Mouse (Mus musculus) heart, postnatal 0 days (tissue): ENCODE measurements around the gene Rcan1. TPM values are rescaled to one million over a fixed set of nuclear protein-coding genes. Genes with fewer than 3 reads are reported as not detected.
A peak's percentile ranks its signal among the peaks of the same experiment; 100 is the strongest.

ENCODE experiments used
- ATAC-seq: fragments of 200-750 bp; cut with Nextera tagmentation; 2 replicates; pipeline ENCODE4 v1.8.0; 2017; ENCODE audit warnings: low read depth, moderate number of reproducible peaks, moderate library complexity; ENCODE audit not compliant: insufficient read depth
- DNase-seq: peaks from one replicate; pipeline ENCODE4 v3.0.0-alpha.2; 2016; ENCODE audit warnings: low spot score
- H3K27ac ChIP-seq: fragments of 300-500 bp; sonication (generic); 2 replicates; pipeline ENCODE4 v1.5.1; 2014; ENCODE audit warnings: low read depth, mild to moderate bottlenecking
- H3K27me3 ChIP-seq: fragments of 300-500 bp; sonication (generic); 2 replicates; pipeline ENCODE4 v1.6.1; 2014; ENCODE audit warnings: low read length, mixed read lengths; ENCODE audit not compliant: control insufficient read depth, insufficient read depth
- H3K36me3 ChIP-seq: fragments of 300-500 bp; sonication (generic); replicated peaks from 2 replicates; pipeline ENCODE4 v1.6.1; 2014; ENCODE audit warnings: low read length, mixed read lengths; ENCODE audit not compliant: control insufficient read depth, insufficient read depth
- H3K4me1 ChIP-seq: fragments of 300-500 bp; sonication (generic); 2 replicates; pipeline ENCODE4 v1.6.1; 2014; ENCODE audit warnings: antibody characterized with exemption; ENCODE audit not compliant: control insufficient read depth, insufficient read depth
- H3K4me2 ChIP-seq: fragments of 300-500 bp; sonication (generic); 2 replicates; pipeline ENCODE4 v1.6.1; 2014; ENCODE audit warnings: low read depth, mild to moderate bottlenecking, low read length, moderate library complexity
- H3K4me3 ChIP-seq: fragments of 300-500 bp; sonication (generic); 2 replicates; pipeline ENCODE4 v1.5.1; 2014; ENCODE audit warnings: low read depth, low read length
- H3K9ac ChIP-seq: fragments of 300-500 bp; sonication (generic); replicated peaks from 2 replicates; pipeline ENCODE4 v1.6.1; 2014; ENCODE audit warnings: low read depth, low read length, mixed read lengths
- H3K9me3 ChIP-seq: fragments of 300-500 bp; sonication (generic); replicated peaks from 2 replicates; pipeline ENCODE4 v1.6.1; 2016; ENCODE audit warnings: low read length; ENCODE audit not compliant: control insufficient read depth
- CTCF ChIP-seq: IDR thresholded peaks from 2 replicates; pipeline ENCODE4 v1.5.1; 2016; ENCODE audit warnings: antibody characterized with exemption, control low read depth, low read depth
- EP300 ChIP-seq: IDR thresholded peaks from 2 replicates; pipeline ENCODE4 v1.6.1; 2016; ENCODE audit warnings: antibody characterized with exemption, low read depth
- WGBS: fragments of 180-500 bp; shearing (Covaris S2); extraction: QIAGEN DNeasy Blood & Tissue Kit; methylation state at CpG from one replicate; pipeline ENCODE4 v1.1.7; 2014; 5-methylcytosine and 5-hydroxymethylcytosine counted together
- polyA plus RNA-seq: library from polyadenylated mRNA; unstranded; fragments of >200 nt; fragmentation: Nextera tagmentation; extraction: Ambion mirVana; gene quantifications from 2 replicates; pipeline ENCODE4 v1.2.1, GENCODE M21; 2015
- total RNA-seq: library from RNA; depleted of rRNA; stranded (reverse); fragments of >200 nt; gene quantifications from 2 replicates; pipeline ENCODE4 v1.2.3, GENCODE M21; 2014; ENCODE audit warnings: low replicate concordance

Rcan1 gene
- total and polyA plus RNA-seq, 2 experiments from 2014 or later: 64.6 to 83.7 TPM

DNA sequence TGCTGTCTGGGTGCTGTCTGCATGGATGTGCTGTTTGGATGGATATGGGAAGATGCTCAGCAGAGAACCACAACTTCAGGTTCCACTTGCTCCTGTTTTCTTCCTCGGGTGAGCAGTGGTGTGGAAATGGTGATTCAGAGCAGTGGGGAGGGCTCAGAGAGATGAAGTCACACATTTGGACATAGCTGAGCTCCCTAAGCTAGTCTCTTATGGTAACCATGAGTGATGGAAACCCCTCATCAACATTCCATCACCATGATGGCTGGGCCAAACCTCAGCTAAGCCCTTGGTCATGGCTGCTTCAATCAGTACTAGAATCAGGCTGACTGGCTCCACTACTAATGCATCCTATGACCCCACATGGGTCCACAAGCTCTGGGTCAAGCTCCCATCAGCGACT is 30.9 kb downstream of the Rcan1 start:
- H3K27ac ChIP-seq: no peak overlapping the region
- no peaks in the 10 kb centered on the region for H3K27me3 ChIP-seq
- ATAC-seq (no peak), DNase-seq (no peak)
- H3K9me3 ChIP-seq: no peaks in the 10 kb centered on the region
- TF ChIP-seq EP300 (no peak), CTCF (no peak)
- no peak overlapping the region for H3K4me2 ChIP-seq
- H3K4me1 ChIP-seq: peaks cover 40% of the 10 kb centered on the region
- WGBS: 47% methylated on average over 2 of the region's 2 CpGs
- no peak overlapping the region for H3K9ac ChIP-seq
- no peak overlapping the region for H3K4me3 ChIP-seq
- H3K36me3 ChIP-seq: no peaks in the 10 kb centered on the region

DNA sequence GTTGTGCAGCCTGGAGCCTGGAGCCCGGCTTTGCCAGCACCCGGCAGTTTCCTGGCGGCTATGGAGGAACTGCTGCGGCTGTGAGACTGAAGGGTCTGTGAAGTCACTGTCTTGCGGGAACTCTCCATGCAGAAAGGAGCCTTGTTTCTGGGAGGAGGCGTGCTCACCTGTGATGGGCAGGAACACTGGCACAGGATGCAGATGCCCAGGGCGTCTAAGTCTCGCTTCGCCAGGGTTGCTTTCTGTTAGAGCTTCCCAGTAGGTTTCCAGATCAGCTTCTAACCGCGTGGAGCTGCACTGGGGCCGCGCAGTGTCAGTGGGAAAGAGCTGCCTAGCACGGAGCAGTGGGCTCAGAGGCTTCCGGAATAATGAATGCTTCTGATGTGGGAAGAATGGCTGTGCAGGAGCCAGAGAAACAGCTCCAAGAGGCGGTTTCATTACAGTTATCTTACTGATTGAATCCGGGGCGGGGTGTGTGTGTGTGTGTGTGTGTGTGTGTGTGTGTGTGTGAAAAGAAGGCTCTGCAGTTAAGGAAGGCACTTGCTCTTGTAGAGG is 35.2 kb downstream of the Rcan1 start:
- no peaks in the 10 kb centered on the region for H3K27me3 ChIP-seq
- peak overlapping the region; percentile 12; the same call in 1 of the 2 replicates for H3K9ac ChIP-seq
- DNase-seq: no peak
- H3K4me2 ChIP-seq: peak overlapping the region; percentile 8; the same call in 1 of the 2 replicates
- H3K36me3 ChIP-seq: peaks cover 4% of the 10 kb centered on the region; the same call in 1 of the 2 replicates
- peaks cover 38% of the 10 kb centered on the region for H3K4me1 ChIP-seq
- no peak for ATAC-seq
- H3K4me3 ChIP-seq: no peak overlapping the region
- H3K9me3 ChIP-seq: no peaks in the 10 kb centered on the region
- TF ChIP-seq EP300 (no peak), CTCF (no peak)
- H3K27ac ChIP-seq: peak overlapping the region; percentile 72
- WGBS: 62% methylated on average over 18 of the region's 18 CpGs

DNA sequence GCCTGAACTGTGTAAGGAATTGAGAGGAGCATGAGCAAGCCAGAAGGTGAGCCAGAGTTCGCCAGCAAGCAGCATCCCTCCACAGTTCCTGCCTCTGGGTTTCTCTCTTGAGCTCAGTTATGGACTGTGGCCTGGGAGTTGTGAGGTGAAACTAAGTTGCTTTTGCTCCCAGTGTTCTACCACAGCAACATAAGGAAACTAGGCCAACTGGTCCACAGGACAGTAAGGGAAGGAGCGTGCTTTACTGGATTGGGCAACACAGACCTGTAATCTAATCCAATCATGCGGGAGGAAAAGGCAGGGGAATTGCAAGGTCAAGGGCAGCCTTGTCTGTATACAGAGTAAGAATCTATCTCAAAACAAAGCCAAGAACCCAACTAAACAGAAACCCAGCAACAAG is 37.5 kb downstream of the Rcan1 start:
- DNase-seq (no peak), ATAC-seq (no peak)
- no peak overlapping the region for H3K4me2 ChIP-seq
- H3K36me3 ChIP-seq: peaks cover 4% of the 10 kb centered on the region; the same call in 1 of the 2 replicates
- H3K4me1 ChIP-seq: peaks cover 55% of the 10 kb centered on the region
- H3K4me3 ChIP-seq: no peak overlapping the region
- H3K27ac ChIP-seq: no peak overlapping the region
- no peaks in the 10 kb centered on the region for H3K27me3 ChIP-seq
- WGBS: 79% methylated on average over 3 of the region's 3 CpGs
- H3K9me3 ChIP-seq: no peaks in the 10 kb centered on the region
- H3K9ac ChIP-seq: no peak overlapping the region
- TF ChIP-seq EP300: no peak
- TF ChIP-seq CTCF: no peak

DNA sequence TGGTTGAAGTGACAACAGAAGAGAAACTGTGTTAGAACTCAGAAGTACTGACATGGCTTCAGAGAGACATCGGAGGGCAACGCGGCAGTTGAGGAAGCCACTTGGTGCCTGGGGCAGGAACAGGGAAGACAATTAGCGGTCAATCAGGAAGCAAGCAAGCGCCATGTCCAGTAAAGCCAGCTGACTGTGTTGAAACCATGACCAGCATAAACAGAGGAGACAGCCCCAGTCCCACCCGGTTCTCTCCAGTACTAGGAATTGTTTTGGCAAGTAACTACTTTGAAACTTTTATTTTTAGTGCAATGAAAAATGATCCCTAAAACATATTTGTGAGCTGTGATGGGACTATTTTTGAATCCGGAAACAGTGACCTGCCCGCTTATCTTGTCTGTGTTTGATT is 39.9 kb downstream of the Rcan1 start:
- no peaks in the 10 kb centered on the region for H3K9me3 ChIP-seq
- no peak overlapping the region for H3K4me2 ChIP-seq
- ATAC-seq (no peak), DNase-seq (no peak)
- no peak for TF ChIP-seq EP300
- 67% methylated on average over 8 of the region's 8 CpGs for WGBS
- no peak overlapping the region for H3K9ac ChIP-seq
- H3K4me1 ChIP-seq: peaks cover 74% of the 10 kb centered on the region
- H3K27ac ChIP-seq: peak overlapping the region; percentile 98
- H3K27me3 ChIP-seq: no peaks in the 10 kb centered on the region
- peaks cover 4% of the 10 kb centered on the region; the same call in 1 of the 2 replicates for H3K36me3 ChIP-seq
- H3K4me3 ChIP-seq: no peak overlapping the region

DNA sequence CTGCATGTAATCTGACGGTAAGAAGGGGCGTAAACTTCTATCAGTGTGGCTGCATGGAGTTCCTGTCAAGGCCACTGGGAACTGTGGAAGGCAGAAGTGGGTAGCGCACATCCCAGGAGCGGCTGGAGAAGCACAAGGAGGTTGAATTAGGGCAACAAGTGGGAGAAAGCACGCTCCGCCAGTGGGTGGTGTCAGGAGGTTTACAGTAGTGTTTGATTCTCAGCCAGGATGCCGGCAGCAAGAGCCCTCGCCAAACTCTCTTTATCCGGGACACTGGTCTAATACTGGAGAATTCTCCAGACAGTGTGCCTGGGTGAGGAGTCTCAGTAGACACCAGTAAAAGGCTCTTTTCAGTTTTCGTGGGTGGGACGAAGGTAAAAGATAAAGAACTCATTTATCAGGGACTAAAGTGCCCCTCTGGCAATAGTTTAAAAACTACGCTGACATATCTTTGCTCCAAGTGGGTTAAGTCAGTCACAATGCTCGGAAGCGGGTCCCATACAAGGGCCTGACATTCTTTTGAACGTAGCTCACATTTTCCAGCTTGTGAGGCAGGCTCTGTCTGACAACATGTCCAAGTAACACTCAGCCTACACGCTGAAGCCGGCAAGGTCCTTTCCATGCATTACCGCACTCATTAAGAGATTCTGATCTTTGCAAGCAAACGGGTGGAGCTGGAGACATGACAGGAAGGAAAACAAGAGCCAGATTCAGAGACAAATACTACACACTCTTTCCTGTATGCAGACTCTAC is 42.3 kb downstream of the Rcan1 start:
- Histone ChIP-seq H3K4me3 (peak overlapping the region; percentile 15; the same call in 1 of the 2 replicates), H3K4me2 (peak overlapping the region; percentile 48), H3K27me3 (no peaks in the 10 kb centered on the region), H3K9ac (peak overlapping the region; percentile 45; the same call in 1 of the 2 replicates), H3K36me3 (peaks cover 4% of the 10 kb centered on the region; the same call in 1 of the 2 replicates), H3K4me1 (peaks cover 62% of the 10 kb centered on the region), H3K9me3 (no peaks in the 10 kb centered on the region), H3K27ac (peak overlapping the region; percentile 98)
- DNase-seq (peak; percentile 96), ATAC-seq (peak; percentile 88)
- WGBS: 3% methylated on average over 19 of the region's 19 CpGs
- TF ChIP-seq CTCF (0 out of 2 replicates have a peak, but pooled peaks have one; percentile 22), EP300 (peak; percentile 88)
